Mouse (Mus musculus): ENCODE data around the gene Zbtb37. TPM values are rescaled to one million over a fixed set of nuclear protein-coding genes. Genes with fewer than 3 reads are reported as not detected.

Zbtb37 gene
- polyA plus RNA-seq (2017; shearing (Covaris generic)), result 1 to 10 TPM; 6.0 to 8.8 (median 7.1) TPM

DNA sequence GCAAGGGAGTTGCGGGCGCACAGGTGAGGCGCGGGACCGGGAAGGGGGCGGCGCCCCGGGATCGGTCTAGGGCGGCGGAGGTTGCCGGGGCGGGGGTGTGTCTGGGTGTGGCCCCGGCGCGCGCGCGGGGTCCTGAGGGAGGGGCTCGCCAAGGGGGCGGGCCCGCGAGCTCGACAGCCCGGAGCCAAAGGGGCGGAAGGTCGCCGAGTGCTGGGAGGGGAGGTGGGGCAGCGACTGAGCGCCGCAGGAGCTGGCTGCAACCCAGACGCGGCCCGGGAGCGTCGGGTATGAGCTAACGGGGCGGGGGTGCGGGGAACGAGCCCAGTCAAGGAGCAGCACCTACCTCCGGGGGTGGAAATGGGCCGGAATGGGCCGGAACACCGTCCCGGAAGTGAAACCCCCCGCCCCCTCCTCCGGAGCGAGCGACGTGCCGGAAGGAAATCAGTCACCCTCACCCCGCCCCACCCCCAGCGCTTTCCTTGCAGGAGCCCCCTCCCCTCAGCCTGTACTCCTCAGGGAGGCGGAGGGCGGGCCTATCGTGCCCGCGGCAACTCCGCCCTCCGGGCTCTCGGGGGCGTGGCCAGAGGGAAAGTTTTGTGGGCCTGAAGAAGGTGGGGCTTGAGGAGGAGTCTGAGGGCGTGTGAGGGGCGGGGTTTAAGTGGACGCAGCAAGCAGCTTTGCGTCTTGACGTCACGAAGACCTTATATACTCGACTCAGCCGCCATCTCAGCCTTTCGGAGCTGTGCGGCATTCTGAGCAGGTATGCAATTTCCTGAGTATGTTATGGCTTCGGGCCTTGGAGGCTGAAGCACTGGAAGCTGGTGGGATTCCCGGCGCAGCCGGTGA, at the start of gene Zbtb37:
Zbtb37 (minus strand) TSS at position 415 of the 846 bp plus-strand sequence.
- ATAC-seq, result peak; percentile 91

DNA sequence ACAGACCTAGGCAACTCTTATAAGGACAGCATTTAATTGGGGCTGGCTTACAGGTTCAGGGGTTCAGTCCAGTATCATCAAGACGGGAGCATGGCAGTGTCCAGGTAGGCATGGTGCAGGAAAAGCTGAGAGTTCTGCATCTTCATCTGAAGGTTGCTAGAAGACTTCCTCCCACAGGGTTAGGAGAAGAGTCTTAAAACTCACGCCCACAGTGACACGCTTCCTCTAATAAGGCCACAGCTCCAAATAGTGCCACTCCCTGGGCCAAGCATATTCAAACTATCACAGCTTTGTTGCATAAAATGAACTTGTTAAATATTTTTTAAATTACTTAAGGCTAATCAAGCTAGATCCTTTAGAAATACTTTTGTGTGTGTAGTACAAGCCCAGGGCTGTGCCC, 42.6 kb upstream of the Zbtb37 start:
- ATAC-seq, result no peak

DNA sequence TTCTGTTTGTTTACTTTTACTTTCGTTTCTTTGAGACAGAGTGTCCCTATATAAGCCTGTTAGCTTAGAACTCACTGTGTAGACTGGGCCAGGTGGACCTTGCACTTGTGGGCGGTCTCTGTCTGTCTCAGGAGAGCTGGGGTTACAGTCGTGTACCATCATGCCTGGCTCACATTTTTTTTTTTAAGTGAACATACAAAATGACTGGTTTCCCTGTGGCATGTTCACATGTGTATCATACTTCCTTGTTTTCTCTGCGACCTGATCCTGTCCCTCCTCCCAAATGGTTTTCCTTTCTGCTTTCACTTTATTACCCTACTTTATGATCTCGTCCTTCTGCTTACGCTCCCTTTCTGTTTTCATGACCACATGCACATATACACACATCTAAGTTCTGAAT, 41.6 kb upstream of the Zbtb37 start:
- ATAC-seq, result no peak

DNA sequence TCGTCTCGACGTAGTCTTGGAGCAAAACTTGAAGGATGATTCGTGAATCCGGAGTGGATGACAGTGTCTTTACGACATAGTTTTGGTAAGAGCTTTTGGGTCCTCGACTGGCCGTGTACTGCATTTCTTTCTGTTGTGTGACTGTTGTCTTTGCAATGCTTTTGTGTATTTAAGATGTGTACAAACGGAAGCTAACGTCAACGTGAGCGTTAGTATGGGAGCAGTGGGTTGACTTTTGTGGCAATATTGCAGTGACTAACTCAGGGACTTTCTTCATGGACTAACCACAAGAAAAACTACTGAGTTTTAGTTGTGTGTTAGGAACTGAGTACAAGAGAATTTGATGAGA, 36.6 kb upstream of the Zbtb37 start:
- ATAC-seq, result peak; percentile 24

DNA sequence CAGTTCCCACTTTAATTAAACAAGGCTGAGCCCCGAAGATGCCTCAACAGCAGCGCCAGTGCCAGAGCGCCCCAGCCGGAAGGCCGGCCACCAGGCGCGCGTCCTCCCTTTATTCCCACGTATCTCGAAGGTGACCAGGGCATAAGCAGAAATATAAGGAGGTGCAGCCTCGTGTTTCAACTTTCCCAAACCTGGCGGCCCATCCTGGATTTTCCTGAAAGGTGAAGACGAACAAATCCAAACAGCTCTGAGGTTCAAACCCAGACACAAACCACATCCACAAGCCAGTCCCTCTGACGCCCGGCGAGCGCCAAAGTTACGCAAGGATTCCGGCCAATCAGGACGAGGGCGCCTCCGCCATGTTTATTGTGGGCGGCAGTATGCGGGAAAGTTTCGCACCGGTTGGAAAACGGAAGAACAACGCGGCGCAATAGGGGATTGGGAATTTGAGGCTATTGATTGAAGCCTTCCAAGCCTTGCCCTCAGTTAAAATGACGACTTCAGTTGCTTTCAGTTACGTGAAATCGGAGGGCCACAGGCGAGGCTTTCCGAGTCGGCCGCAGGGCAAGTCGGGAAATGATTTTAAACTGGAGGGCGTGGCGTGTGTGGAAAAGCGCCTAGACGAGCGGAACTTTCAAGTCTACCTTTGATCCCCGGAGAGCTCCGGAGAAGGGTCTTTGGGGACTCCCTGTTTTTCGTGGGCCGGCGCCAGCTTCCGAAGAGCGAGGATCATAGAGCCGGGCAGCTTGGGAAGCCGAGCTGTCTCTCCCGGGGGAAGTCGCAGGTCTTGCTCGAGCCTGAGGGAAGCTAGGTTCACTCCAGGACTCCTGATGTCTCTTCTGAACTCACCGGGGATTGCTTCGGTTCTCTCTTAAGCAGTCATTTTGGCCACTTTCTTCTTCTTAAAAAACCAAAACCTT, 36.0 kb upstream of the Zbtb37 start, which contains the start of the genes Dars2 and Cenpl:
Dars2 (minus strand) TSS at position 307 of the 920 bp plus-strand sequence.
Cenpl (plus strand) TSS at position 362 of the 920 bp plus-strand sequence.
- peak; percentile 87 for ATAC-seq

DNA sequence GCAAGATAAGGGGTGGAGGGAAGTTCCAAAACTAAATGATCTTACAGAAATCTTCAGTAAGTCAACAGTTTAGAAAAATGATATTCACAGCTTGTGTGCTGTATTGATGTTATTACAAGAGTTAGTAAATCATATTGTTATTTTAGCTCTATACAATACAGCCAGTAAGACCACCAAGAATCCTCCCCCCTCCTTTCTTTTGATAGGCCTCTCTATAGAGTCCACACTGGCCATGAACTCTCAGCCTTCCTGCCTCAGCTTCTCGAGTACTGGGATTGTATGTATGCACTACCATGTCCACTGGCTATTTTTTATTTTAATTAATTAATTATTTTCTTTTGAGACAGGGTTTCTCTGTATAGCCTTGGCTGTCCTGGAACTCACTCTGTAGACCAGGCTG, 28.7 kb upstream of the Zbtb37 start:
- ATAC-seq, result no peak

DNA sequence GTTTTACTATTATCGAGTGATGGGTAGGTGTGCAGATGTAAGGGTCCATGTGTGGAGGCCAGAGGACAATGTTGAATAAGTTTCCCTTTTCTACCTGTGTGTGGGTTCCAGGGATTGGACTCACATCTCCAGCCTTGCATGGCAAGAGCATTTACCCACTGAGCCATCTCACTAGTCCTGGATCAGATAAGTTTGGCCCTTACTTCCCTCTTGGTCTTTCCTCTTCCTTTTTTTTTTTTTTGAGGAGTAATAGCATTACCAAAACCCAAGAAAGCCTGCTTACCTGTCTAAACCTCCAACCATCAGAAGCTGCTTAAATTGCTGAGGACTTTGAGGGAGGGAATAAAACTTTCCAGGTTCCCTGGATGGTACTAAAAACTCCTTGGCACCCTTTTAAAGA, 22.5 kb upstream of the Zbtb37 start:
- ATAC-seq, result no peak

DNA sequence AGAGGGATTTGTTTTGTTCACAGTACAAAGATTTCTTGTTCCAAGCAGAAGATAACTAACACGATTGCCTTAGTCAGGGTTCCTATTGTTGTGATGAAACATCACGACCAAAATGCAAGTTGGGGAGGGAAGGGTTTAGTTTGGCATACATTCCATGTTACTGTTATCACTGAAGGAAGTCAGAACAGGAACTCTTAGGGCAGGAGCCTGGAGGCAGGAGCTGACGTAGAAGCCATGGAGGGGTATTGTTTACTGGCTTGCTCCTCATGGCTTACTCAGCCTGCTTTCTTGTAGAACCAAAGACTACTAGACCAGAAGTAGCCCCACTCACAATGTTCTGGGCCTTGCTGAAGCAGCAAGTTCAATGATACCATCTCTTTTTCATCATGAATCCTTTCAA, 12.3 kb upstream of the Zbtb37 start:
- ATAC-seq, result no peak

DNA sequence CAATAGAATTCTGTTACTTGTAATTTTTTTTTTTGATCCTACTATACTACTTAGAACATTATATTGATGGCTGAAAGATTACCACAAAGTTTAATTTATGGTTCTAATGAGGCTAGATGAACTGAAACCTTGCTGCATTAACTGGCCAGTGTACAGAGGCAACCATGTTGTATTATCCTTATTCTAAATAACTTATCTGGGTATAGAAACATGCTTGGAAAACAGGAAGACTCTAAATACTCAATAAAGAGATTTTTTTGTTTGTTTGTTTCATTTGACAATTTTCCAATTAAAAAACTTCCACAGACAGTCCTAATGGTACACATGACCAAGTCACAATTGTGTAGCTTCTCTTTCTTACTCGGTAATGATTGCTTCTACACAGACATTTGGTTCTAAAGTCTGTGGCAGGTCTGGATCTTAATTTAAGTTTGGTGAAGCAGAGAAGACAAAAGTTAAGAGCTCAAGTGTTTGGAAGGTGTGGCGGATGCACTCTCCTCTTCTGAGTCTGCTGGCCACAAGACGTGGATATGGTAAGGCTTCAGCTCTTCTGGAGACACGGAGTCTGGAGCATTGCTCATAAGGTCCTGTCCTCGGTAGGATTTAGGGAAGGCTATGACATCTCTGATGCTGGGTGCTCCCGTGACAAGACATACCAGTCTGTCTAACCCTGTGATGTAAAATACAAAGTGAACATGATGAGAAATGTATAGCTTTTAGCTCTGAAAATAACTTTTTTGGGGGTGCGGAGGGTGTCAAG, 6.8 kb upstream of the Zbtb37 start:
- ATAC-seq, result no peak

DNA sequence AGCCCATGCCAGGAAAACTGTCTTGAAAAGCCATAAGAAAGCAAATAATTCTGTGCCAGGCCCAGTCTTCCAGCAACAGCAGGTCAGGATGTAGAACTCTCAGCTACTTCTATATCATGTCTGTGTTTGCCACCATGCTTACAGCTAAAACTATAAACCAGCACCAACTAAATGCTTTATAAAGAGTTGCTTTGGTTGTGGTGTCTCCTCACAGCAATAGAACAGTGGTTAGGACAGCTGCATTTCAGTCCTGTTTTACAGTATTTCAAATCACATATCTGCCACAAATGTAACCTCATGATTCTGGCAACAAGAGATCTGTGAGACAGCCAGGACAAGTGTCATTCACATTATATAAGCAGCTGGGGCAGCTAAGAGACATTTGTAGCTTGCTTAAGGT, 6.2 kb upstream of the Zbtb37 start:
- ATAC-seq, result no peak

DNA sequence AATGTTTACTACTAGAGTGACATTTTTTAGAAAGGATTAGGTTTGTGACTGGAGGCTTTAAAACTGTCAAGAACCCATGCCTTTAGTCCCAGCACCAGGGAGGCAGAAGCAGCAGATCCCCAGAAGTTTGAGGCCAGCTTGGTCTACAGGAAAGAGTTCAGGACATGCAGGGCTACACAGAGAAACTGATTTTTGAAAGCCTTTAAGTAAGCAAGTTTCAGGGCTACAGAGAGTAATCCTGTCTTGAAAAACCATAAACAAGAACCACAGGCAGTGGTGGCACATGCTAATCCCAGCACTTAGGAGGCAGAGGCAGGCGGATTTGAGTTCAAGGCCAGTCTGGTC, 5.7 kb upstream of the Zbtb37 start:
- ATAC-seq, result no peak

DNA sequence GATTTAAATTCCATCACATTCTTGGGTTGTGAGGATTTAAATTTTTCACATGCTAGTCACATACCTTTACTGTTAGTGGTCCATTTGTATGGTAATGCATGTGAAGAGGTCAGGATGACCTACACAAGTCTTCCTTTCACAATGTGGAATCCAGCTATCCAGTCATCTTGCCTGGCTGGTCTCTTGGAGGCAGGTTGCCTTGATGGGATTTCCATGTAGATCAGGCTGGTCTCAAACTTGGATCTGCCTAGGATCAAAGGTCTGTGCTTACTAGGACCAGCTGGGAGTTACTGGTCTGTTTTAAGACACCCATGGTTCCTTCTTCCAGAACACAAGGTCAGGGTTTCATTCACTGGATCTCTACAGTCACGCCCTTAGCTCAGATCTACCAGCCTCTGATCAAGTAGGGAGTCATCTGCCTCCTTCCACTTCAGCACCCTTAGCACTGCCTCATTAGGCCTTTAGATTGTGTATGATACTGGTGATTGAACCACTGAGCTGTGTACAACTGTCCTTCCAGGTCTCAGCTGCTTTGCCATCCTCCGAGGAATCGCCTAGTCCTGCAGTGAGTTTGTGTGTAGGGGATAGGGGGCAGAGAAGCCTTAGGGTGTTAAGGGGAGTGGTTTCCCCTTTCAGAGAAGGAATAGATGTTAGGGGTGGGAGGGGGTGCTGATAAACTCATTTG, 5.2 kb upstream of the Zbtb37 start:
- ATAC-seq, result no peak

DNA sequence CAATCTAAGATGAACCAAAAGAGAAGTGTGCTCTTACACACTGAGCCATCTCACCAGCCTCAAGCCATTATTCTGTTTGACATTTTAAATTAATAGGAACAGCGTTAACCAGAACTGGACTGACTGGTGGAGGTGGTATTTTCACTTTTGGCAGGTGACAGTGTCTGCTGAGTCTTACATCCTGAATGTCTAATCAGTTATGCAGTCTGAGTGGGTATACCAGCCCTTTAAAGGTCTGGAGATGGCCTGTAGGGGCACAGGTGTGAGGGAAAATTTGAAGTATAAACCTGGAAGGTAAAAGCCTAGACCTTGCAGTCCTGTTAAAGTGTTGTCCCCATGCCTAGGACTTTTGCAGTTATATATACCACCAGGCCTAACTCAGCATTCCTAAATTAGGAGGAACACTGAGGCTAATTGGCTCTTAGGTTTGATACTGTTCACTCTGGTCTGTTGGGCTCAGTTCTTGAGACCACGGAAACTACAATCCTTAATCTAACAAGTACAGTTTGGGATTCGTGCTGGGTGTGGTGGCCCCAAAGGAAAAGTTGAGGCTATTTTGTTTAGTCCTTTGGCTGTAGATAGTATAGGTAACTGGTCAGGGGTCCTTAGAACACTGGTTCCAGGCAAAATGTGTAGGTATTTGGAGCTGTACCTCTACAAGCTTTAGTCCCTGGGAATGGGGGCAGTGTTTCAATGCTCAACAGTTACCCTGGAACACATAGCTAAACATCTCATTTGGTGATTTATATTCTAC, 4.5 kb upstream of the Zbtb37 start:
- ATAC-seq, result no peak

DNA sequence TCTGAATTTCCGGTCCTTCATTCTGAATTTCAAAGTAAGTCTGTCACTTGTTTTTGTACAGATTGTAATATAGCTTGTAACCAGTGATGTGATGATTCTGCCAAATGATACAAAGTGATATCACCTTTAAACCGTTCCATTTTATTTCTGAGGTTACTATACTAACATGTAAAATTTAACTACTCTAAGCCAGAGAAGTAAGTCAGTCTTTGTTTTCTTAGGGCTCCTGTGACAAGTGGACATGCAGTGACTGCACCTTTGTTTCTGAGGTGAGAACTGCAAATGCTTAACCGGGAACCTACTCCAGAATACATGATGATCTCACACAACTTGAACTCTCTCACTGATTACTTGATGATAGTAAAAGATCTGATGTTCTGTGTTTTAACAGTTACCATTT, 3.4 kb upstream of the Zbtb37 start:
- ATAC-seq, result no peak

DNA sequence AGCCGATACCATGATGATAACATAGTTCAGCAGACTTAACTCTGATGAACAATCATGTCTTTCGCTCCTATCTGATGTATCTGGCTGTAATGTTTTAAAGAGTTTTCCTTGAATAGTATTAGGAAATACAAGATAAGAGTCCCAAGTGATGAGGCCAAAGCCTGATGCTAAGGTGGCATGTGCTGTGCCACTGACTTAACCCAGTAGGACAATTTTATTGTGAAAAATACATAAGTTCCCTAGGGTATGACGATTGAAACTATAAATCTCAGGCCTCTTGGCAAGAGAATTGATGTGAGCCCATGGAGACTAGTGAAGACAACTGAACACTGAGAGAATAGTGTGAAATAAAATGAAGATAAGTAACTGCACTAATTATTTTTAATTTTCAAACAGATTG, 3.0 kb upstream of the Zbtb37 start:
- no peak for ATAC-seq

DNA sequence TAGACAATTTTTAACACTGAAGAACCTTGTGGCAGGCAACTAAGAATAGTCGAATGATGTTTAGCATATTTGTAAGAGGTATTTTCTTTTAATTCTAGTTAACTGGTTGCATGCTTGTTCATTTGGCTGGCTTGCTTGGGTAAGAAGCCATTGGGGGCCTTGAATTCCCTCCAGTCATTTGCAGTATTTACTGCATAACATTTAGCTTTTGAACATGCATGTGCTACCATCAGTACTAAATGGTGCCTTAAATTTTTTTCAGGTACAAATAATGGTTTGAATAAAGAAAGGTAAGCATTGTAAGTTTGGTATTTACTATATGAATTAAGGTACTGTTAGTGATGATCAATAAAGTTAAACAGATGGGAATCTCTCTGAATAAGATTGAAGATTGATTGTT, 2.4 kb upstream of the Zbtb37 start:
- no peak for ATAC-seq

DNA sequence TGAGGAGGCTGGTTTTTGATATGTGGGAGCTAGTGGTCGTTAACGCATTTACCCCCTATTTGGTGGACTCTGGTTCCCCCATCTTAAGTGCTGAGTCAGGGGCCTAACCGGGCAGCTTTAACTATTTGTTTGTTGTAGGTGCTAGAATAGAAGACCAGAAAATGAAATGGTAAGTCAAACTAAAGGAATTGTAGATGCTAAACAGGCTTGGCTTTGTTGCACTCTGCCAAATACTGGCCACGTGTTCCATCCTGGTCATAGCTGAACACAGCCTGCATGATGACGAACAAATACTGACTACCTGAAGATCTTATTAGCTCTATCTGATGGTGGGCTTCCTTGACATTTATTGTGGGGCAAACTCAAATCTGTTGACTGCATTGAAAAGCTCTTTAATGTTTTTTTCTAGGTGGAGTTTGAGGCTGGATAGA, 1.8 kb upstream of the Zbtb37 start:
- ATAC-seq, result no peak

DNA sequence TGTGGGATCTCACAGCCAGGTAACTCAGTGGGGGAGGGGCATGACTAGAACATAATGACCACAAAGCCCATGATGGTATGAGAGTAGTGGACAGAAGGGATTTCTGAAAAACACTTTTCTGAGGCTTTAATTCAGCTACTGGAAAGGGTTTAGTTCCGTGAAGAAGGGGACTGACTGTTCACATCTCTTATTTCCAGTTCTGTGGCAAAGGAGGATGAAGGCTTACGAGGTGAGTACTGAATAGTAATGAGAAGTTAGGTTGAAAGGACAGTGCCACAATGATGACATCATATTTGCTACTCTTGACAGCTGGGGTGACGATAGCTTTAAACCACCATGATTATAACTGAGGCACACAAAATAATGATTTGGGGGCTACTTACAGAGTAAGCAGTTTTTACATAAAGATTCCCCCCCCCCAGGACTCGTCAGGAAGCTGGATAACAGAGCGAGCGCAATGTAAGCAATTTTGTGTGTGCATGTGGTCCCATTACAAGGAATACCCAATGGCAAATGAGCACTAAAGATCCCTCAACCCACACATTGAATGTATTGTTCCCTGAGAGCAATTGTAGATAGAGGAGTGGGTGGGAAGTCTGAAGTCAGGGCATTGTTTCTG, 1.2 kb upstream of the Zbtb37 start:
- no peak for ATAC-seq

DNA sequence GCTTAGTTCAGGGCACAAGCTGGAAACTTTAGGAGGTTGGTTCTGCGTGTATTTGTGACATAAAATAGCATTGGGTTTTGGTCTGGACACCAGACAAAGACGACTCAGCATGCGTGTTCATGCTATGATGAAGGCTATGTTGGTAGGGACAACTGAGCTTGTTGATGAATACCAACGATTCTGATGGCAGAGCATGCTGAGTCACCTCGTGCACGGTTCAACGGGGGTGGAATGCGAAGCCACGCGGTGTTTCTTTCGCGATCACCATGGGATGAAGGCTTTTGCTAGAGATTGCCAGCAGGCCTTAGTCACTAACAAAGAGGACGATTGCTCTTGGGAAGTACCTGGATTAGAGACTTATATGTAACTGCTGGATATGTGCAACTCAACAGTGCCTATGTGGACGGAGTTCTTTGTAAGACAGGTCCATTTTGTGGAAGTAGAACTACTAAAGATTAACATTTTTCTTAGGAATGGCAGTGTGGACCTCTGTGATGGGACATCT, 684 bp upstream of the Zbtb37 start:
- ATAC-seq, result peak; percentile 19

DNA sequence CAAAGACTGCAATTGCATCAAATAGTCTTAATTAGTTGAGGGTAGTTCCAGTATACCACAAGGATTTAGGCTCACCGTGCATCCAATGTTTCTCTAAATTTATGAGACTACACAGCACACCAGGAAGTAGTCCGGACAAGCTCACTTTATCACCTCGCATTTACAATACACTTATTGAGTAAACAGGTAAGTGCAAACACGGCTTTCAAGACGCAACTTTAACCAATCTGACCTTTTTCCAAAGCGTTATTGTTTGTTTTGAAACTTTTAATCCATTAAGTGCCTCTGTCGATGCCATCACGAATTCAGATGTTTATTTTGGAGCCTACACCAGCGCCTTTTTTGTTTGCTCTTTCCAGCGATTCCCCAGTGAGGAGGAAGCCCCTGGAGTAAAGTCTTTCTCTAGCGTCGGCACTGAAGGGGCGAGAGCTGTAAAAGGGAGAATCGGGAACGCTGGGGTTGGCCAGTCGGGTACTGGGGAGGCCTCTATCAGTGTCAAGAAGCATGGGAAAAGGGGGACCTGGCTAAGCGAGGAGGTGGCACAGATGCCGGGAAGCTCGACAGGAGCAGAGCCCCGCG, 704 bp downstream of the Zbtb37 start:
- ATAC-seq, result no peak
